Mouse (Mus musculus): ENCODE results near the gene Ifitm5.
"Not testable (repeated sequence)": the region's sequence is repeated elsewhere in the genome, so short reads cannot be mapped to it uniquely, and the experiment has no call there.

Ifitm5 gene

DNA sequence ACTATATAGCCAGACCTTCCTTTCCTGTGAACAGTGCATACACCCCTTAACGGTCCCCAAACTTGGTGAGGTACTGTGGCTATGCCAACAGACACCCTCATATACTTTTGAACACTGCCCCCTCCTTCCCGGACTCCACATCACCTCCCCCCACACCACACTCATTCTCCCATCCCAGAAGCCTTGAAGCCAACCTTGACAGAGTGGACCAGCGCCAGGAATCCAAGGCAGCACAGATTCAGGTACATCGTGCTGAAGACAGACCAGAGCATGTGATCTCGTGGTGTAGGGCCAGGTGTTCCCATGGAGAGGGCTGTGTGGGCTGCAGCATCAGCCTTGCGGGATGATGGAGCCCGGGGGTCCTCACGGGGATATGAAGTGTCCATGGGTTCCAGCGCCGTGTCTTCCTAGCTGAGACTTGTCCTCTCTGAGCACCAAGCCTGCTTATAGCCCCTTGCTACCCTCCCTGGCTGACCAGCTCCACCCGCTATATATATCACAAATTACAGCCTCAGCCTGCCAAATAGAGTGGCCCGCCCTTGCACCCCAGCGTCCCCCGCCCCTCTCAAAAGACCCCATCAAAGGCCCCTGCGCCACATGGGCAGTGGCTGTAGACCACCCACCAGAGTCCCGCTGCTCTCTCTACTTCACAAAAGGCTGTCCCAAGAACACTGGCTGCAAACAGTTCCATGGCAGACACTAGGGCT lies at the start of gene Ifitm5:
TSS of gene Ifitm5 (minus strand) at position 468 of the 707 bp plus-strand sequence.
- no peak for DNase-seq

DNA sequence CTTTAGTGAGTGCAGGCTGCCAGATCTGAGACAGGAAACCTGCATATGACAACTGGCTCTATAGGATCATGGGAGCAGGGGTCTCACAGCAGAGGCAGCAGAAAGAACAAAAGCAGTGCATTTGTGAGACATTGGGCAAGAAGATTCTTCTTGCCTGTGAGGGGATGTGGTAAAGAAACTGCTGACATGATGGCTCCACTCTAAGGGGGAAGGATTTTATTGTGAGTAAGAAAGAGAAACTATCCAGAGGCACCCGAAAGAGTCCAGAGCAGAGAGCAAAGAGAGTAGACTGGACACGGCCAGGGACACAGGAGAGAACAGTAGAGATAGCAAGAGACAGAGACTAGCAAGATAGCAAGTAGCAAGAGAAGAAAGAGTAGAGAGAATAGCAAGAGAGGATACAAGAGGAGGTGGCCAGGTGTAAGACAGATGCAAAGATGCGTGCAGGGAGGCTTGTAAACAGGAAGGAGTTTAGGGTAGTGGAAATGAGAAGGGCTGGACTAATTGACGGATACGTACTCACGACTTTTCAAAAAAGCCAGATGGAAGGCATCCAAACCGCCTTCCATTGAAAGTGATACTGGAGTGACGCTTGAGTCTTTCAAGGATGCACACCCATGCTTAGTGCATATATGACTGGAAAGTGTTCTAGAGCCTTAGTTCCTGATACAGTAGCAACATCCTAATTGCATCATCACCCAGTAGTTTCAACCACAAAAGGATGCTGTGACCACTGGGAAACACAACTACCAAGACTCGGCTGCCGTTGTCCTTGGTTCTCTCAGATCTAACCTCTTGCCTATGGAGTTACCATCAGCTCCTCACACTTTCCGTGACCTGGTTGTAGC lies 49.0 kb upstream of the Ifitm5 start:
- DNase-seq: no peak

DNA sequence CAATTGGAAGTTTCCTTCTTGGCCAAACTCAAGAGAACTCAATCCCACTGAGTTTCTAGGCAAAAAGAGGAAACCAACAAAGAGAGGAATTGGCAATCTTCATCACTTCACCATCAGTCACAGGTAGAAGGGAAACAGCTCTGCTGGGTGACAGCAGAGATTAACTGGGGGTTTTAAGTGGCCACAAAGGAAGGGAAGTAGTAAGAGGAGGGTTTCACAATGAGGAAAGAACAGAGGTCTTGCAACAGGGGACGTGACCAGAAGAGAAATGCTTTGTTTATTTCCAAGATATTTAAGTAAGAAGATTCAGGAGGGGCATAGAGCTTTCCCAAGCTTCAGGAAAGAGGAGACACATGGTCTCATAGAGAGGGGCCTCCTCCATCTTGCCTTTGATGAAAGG lies 47.7 kb upstream of the Ifitm5 start:
- no peak for DNase-seq

DNA sequence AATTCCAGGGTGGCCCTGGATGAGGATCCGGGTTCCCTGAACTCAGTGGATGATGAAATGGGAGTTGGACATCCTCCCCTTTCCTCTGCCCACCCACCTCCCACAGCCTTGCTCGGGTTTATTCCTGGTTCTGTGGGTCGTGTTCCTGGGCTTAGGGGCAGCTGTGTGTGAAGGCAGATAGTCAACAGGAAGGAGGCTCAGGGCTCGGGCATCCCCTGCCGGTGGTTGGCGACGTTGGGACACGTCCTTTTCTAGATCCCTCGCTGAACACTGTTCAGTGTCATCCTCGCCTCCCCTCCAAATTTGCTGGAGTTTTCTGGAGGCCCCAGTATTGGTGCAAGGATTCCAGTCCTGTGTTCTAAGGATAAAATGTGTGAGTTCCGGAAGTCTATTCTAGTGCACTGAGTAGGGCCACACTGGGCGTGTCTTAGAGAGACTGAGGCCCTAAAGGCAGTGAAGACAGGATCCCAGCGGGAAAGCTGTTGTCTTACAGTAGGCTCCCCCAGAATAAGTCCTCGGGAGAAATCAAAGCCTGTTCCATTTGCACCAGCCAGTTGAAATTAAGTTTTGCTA lies 41.1 kb upstream of the Ifitm5 start:
- no peak for DNase-seq

DNA sequence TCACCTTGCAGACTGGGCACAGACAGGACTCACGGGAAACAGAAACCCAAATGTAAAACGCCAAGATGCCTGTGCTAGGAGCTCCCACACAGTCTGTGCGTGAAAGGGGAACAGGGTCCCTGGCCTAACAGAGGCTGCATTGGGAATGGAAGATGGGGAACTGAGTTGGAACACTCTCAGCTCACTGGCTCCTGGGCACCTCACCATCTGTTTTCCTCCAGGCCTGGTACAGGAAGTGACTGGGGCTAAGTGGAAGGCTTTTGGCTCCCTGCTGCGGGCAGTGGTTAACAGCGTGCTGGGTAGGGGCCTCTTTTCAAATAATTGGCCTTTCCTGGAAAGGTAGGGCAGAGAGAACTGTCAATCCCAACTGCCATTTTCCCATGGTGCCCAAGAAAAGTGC lies 40.5 kb upstream of the Ifitm5 start:
- no peak for DNase-seq

DNA sequence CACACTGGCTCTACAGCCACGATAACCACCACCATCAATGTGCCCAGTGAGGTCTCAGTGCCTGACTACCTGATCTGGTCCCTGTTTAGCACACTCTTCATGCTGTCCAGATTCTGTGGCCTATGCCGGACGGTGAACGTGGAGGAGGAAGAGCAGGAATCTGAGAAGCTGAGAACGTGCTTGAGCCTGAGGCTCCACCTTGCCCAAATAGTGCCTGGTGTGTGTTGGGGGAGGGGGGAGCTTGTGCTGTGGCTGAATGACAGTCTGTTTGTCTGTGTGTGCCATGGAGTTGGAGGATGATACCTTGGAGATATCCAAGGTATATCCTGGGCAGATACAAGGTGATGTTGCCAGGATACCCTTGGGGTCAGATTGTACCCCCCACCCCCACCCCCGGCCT lies 40.1 kb upstream of the Ifitm5 start:
- no peak for DNase-seq

DNA sequence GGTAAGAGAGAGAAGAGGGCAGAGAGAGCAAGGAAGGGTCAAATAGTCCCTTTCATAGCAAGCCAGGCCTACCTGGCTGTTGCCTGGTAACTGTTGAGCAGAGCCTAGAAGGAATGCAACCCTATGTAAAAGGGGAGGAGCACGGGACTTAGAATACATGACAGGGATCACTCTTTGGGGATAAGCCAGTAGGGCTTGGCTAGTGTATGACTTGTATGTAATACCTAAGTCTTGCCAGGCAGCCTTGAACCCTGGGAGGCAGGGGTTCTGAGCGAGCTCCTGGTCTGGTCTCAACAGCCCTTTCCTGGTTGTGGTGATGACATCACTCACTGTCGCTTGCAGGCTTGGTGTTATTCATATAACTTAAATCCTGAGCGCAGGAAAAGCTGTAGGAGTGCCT lies 38.9 kb upstream of the Ifitm5 start:
- DNase-seq: no peak

DNA sequence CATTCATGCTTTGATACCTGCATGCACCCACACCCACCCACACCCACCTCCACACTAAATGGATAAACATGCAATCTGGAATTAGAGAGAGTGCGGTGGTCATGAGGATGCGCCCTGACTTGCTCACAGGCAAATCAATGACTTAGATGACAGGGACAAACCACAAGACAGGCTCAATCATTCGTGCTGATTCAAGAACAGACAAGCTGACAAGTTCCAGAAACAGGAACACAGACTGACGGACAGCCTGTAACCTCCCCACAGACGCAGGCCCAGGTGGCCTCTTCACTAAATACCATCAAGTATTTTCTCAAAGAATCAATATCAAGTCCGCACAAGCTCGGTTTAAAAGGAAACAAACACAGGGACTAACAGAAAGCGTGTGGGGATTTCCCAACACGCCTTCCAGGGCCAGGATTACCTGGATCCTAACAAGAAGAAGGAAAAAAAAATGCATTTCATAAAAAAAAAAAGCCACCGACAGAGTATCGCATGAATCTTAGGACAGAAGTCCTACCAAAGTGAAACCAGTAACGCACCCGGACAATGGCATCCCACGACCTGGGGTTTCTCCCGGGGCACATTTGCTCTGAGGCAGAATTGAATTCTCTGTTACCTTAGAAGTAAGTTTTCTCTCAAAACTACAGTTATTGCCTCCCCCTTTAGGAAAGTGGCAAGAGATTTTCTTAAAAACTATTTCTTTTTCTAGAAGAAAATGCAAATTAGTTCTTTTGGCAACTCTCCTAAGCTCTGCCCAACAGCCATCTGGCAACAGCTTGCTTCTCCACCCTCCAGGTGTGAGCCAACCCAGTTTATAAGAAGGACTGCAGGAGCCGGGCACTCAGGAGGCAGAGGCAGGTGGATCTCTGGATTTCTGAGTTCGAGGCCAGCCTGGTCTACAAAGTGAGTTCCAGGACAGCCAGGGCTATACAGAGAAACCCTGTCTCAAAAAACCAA lies 37.4 kb upstream of the Ifitm5 start:
- no peak for DNase-seq

DNA sequence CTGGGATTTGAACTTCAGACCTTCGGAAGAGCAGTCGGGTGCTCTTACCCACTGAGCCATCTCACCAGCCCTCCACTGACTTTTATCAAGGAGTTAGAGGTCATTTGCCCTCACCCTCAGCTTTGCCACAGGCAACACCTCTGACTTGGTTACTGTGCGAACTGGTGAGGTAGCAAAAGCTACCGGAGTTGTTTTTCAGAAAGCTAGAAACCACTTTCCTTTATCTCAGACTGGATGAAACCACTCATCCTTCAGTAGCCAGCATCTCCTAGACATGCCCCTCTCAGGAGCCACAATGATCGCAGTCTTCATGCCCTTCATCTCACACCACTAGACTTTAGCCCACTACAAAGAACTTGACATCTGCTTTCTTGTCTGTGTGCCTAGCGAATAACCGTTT lies 32.9 kb upstream of the Ifitm5 start:
- DNase-seq: no peak

DNA sequence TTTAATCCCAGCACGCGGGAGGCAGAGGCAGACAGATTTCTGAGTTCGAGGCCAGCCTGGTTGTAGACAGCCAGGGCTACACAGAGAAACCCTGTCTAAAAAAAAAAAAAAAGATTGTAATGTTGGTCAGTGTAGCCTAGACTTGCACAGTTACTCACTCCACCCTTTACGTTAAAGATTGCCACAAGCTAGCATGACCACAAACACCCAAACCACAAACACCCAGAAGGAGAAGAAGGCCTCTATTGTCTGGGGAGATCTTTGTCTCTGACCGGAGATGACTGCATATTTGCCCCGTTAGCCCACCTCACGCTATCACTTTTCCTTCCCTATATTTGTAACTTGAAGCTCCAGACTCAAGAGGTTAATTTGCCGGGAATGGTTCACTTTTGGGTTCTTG lies 31.6 kb upstream of the Ifitm5 start:
- DNase-seq: no peak

DNA sequence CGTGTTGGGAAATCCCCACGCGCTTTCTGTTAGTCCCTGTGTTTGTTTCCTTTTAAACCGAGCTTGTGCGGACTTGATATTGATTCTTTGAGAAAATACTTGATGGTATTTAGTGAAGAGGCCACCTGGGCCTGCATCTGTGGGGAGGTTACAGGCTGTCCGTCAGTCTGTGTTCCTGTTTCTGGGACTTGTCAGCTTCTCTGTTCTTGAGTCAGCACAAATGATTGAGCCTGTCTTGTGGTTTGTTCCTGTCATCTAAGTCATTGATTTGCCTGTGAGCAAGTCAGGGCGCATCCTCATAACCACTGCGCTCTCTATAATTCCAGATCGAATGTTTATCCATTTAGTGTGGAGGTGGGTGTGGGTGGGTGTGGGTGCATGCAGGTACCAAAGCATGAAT lies 26.6 kb upstream of the Ifitm5 start:
- not testable (repeated sequence) for DNase-seq

DNA sequence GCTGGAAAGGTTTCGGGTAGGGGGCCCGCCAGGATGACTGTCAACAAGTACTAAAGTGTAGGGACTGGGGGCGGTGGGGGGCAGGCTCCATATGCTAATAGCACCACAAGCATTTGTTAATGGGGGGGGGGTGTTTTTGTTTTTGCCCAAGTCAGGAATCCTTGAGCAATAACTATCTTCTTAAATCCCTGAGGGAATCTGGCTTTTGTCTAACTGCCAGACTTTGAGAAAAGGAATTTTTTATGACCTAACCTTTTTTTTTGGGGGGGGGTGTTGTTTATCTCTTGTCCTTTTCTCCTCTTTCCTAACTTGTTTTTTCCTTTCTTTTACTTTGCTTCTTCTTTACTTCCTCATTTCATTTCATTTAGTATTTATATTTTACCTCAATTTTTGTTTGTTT lies 25.4 kb upstream of the Ifitm5 start:
- no peak for DNase-seq

DNA sequence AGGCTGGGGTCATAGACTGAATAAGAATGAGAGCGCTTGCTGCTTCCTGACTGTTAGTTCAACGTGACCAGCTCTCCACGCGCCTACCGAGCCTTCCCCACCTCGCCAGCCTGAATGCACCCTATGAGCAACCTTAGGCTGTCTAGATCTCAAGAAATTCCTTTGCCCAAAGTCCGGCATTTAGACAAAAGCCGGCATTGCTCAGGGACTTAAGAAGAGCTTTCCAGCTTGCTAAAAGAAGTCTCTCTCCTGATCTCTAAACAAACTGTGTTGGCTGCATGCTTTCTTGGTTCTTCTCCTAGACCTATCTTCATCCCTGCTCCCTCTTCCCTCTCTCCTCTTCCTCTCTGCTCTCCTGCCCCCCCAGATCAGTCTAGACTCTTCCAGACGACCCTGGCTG lies 24.8 kb upstream of the Ifitm5 start:
- DNase-seq: no peak

DNA sequence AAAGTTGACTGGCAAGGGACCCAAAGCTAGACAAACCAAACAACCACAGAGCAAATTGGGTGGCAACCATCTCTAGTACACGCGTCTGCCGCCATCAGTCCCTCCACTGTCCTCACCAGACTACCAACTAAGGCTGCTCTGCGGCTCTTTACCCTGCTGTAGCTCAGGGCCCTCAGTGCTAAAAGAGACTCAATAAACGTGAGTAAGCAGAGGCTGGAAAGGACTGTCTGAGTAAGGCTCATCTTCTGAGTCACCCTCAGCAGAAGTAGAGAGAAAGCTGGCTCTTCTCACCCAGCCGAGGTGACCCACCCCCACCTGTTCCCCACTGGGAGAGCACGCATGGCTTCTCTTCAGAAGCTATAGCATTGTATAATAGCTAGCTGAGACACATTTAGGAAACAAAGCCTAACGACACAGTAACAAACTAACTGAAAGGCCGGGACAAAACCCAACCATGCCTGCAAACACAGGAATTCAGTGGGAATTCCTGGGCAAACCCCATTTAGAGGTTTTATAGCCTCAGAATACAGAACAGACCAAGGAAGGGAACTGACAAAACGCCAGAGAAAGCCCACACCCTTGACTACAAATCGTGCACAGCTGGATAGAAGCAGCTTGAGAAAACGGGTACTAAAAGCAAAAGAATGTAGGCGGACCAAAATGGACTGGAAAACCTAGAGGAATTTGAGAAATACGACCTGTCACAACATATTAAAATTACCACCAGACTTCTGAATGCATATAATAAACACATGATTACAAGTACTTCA lies 23.5 kb upstream of the Ifitm5 start:
- DNase-seq: peak; percentile 27

DNA sequence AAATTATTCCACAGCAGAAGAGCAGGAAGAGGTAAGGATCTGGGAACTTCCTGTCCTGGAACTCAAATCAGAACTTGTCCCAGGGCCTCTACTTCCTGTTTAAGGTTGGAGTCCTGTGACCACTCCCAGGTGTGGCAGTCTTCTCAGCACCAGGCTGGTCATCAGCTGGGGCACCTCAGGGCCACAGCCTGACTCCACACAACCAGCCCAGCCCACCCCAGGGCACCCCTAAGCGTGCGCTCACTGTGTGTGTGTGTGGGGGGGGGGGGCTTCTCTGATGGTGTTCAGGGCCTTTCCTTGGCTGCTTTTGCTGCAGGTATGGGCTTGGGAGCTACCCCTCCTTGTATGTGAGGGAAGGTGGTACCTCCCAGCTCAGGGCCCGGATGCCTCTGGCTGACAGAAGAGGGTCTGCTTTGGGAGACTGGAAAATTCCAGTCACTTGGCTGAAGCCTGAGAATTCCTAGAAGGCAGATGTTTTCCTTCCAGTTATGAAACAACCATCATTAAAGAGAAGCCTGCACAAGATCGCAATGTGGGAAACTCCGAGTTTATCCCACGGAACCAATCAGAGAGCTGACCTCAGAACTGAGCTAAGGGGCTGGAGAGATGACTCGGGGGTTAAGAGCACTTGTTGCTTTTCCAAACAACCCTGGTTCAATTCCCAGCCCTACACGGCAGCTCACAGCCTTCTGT lies 21.5 kb upstream of the Ifitm5 start:
- peak; percentile 66 for DNase-seq

DNA sequence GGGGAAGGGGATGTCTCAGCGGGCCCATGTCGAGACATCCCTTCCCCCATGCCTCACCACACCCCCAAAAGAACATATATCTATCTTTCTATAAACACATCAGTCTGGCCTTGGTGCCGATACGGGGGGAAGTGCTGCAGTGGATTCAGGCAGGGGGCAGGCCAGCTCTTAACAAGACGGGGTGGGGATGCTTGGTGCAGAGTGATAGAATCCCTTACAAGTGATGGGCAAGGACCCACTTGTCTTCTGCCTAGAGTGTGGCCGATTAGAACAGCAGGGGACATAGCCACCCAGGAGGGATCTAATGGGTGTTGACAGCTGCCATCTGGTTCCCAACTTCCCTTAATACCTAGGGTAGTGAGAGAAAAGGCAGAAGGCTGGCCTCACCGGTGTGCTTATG lies 20.8 kb upstream of the Ifitm5 start:
- no peak for DNase-seq

DNA sequence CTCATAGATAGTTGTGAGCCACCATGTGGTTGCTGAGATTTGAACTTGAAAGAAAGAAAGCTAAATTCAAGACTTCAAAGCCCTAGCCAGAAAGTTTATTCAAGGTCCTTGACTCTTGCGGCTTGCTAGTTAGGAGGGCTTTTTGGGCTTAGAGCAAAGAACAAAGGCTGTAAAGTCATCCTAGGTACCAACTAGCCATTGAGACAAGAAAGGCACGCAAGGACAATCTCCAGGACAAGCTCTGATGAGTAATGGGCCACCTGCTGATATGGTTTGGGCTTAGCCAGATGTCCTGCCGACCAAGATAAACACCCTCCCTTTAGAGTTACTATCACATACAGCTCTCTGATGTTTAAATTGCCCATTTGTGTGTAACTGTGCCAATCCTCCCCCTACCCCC lies 18.6 kb upstream of the Ifitm5 start:
- not testable (repeated sequence) for DNase-seq

DNA sequence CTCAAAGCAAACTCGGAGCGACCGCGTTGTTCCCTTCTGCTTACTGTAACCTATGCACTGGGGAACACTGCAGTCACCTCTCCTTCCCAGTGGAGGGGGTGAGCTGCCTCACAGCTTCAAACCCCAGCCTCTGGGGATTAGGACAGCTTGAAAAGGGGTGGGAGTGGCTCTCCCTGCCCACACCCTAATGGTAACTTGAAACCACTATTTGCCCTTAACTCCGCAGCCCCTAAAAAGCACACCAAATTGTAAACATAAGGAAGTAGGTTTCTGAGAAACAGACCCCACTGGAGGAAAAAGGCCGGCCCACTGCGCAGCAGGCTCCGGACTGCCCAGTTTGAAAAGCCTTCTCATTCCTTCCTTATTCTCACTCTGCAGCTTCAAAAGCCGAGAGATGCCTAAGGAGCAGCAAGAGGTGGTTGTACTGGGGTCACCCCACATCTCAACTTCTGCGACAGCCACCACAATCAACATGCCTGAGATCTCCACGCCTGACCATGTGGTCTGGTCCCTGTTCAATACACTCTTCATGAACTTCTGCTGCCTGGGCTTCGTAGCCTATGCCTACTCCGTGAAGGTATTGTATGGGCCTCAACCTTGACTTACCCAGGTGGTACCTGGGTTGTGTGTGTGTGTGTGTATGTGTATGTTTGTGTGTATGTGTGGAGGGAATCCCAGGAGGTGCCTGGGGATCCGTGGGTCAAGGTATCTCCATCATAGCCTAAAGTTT lies 17.9 kb upstream of the Ifitm5 start:
- DNase-seq: no peak

DNA sequence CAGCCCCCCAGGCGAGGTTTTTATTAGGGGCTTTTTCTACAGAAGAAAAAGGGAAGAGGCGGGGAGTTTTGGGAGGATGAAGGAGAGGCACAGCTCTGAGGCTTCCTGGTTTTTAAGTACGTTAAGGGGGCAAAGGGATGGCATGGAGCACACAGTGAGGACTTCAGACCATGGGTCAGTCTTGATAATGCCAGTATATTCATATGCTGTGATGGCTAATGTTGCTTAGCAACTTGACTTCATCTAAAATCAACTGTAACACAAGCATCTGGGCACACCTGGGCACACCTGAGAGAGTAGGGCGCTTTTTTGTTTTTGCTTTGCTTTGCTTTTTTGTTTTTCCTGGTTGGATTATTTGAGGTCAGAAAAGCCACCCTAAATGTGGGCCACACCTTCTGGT lies 16.8 kb upstream of the Ifitm5 start, which contains the start of gene Ifitm1:
TSS of gene Ifitm1 (plus strand) at position 301 of the 400 bp plus-strand sequence.
- DNase-seq: no peak

DNA sequence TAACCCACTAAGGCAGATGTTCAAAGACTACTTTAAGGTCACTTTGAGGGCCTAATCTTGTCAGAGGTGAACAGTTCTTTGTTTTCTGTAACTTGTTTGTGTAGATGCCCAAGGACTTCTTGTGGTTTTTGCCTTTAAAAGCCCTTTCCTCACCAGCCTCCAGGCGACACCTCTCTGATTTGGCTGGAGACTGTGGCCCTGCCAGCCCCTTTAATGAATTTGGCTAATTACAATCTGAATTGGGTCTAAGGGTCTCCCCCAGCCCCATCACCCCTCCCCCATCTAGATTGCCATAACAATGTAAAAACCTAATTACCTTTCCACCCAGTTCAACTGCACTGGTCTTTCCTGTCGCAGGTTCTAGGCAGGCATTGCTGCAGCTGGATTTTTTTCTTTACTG lies 12.6 kb upstream of the Ifitm5 start:
- DNase-seq: no peak

DNA sequence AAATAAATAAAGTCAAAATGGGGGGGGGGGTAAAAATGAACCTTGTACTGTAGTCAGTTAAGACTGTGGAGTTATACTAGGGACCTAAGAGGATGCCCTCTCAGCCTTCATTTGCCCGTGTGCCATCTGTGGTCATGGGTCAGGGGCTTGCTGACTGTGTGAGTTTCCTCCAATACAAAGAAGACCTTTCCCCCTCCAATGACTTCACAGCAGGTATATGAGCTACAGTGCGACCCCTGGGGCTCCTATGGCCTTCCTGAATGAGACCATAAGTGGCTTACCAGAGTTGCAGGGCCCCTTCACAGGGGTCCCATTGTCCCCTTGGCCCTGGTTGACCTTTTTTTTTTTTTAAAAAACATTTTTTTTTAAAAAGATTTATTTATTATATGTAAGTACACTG lies 11.3 kb upstream of the Ifitm5 start:
- no peak for DNase-seq

Measured in kidney, postnatal 14 days (tissue).